Mouse (Mus musculus) liver, embryonic 12.5 days (tissue): ENCODE measurements at regions not wholly inside any gene's neighbourhood (a gene's known extent, or its start where the extent isn't known, plus 50 kb on each side); places are given as distances from the start of the nearest gene placed in this dataset.

Experiments used
- ATAC-seq: fragments of 200-750 bp; cut with Nextera tagmentation; 2 replicates; pipeline ENCODE4 v1.8.0; 2017; ENCODE audit warnings: moderate number of reproducible peaks, mild to moderate bottlenecking, moderate library complexity
- H3K27ac ChIP-seq: fragments of 300-500 bp; sonication (generic); 2 replicates; pipeline ENCODE4 v1.5.1; 2016; ENCODE audit warnings: mild to moderate bottlenecking
- H3K27me3 ChIP-seq: fragments of 300-500 bp; sonication (generic); replicated peaks from 2 replicates; pipeline ENCODE4 v1.6.1; 2016; ENCODE audit warnings: mild to moderate bottlenecking, moderate library complexity
- H3K36me3 ChIP-seq: fragments of 300-500 bp; sonication (generic); 2 replicates; pipeline ENCODE4 v1.6.1; 2016; ENCODE audit warnings: mild to moderate bottlenecking, moderate library complexity
- H3K4me1 ChIP-seq: fragments of 300-500 bp; sonication (generic); 2 replicates; pipeline ENCODE4 v1.6.1; 2016
- H3K4me2 ChIP-seq: fragments of 300-500 bp; sonication (generic); 2 replicates; pipeline ENCODE4 v1.6.1; 2016; ENCODE audit warnings: mild to moderate bottlenecking, moderate library complexity
- H3K4me3 ChIP-seq: fragments of 300-500 bp; sonication (generic); 2 replicates; pipeline ENCODE4 v1.5.1; 2016; ENCODE audit warnings: mild to moderate bottlenecking, moderate library complexity
- H3K9ac ChIP-seq: fragments of 300-500 bp; sonication (generic); 2 replicates; pipeline ENCODE4 v1.6.1; 2016; ENCODE audit warnings: mild to moderate bottlenecking, moderate library complexity
- H3K9me3 ChIP-seq: fragments of 300-500 bp; sonication (generic); replicated peaks from 2 replicates; pipeline ENCODE4 v1.6.1; 2016; ENCODE audit warnings: mild to moderate bottlenecking, moderate library complexity
- WGBS: fragments of 180-500 bp; shearing (Covaris S2); methylation state at CpG from one replicate; pipeline ENCODE4 v1.1.7; 2016; ENCODE audit not compliant: insufficient replicate concordance; 5-methylcytosine and 5-hydroxymethylcytosine counted together

DNA sequence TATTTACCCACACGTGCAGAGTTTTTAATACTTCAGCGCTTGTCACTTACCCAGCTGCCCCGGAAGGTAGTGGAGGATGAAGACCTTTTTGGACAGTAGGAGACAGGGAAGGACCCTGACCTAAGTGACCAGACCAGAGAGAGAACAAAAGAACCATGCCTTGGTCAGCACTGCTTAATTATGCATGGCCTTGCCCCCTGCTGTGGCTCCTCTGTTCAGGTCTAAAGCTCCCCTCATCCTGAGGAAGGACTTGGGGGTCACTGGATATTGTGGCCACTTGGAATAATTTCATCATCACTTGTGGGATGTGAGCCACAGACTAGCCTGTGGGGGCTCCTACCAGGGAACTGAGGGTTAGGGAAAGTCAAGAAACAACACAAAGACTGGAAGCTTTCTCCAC lies 68.1 kb upstream of the Spaca7 start:
- peaks cover 76% of the 10 kb centered on the region for H3K27me3 ChIP-seq
- WGBS = 16% methylated on average over 3 of the region's 3 CpGs
- H3K4me1 ChIP-seq = no peaks in the 10 kb centered on the region
- no peaks in the 10 kb centered on the region for H3K9me3 ChIP-seq
- H3K4me2 ChIP-seq = no peak overlapping the region
- no peaks in the 10 kb centered on the region for H3K36me3 ChIP-seq
- no peak overlapping the region for H3K9ac ChIP-seq
- no peak overlapping the region for H3K4me3 ChIP-seq
- ATAC-seq = no peak
- no peak overlapping the region for H3K27ac ChIP-seq

- no peaks in the 10 kb centered on the region for H3K9me3 ChIP-seq
- H3K27me3 ChIP-seq = peaks cover 30% of the 10 kb centered on the region
- no peak for ATAC-seq
These were observed 62.6 kb upstream of the Spaca7 start for GRCm38 (mm10) chr8:12510233-12510632.

GRCm38 (mm10) chr8:12513042-12513441 lies 59.8 kb upstream of the Spaca7 start:
- no peak overlapping the region for H3K9ac ChIP-seq
- no peaks in the 10 kb centered on the region for H3K9me3 ChIP-seq
- no peaks in the 10 kb centered on the region for H3K36me3 ChIP-seq
- H3K27ac ChIP-seq = no peak overlapping the region
- H3K27me3 ChIP-seq = peaks cover 13% of the 10 kb centered on the region
- WGBS = 74% methylated on average over 9 of the region's 9 CpGs
- H3K4me2 ChIP-seq = no peak overlapping the region
- no peak for ATAC-seq
- no peak overlapping the region for H3K4me3 ChIP-seq
- no peaks in the 10 kb centered on the region for H3K4me1 ChIP-seq

More at GRCm38 (mm10) chr8:12510233-12510632, 62.6 kb upstream of the Spaca7 start:
- H3K4me3 ChIP-seq = no peak overlapping the region
- no peak overlapping the region for H3K9ac ChIP-seq
- no peaks in the 10 kb centered on the region for H3K4me1 ChIP-seq
- H3K36me3 ChIP-seq = no peaks in the 10 kb centered on the region
- WGBS = 57% methylated on average over 2 of the region's 2 CpGs
- no peak overlapping the region for H3K4me2 ChIP-seq
- no peak overlapping the region for H3K27ac ChIP-seq

DNA sequence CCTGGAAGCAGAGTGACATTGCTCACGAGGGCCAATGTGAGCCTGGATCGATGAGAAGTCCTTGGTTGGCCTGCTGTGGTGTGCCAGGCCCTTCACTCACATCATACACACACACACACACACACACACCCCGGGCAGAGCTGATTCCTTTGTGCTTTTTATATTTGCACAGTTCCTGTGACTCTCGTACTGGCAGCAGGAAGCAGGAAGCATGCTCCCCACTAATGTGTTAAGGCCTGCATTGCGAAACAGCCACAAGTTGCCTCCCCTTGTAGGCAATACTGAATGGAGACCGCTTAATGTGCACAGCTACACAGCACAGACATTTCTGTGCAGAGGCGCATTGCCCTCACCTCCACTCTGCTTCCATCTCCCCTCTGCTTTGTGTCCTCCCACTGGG lies 58.7 kb upstream of the Spaca7 start:
- H3K9me3 ChIP-seq = no peaks in the 10 kb centered on the region
- no peak overlapping the region for H3K4me3 ChIP-seq
- H3K36me3 ChIP-seq = no peaks in the 10 kb centered on the region
- no peak for ATAC-seq
- 44% methylated on average over 7 of the region's 7 CpGs for WGBS
- no peak overlapping the region for H3K9ac ChIP-seq
- peaks cover 4% of the 10 kb centered on the region; the same call in 1 of the 2 replicates for H3K27me3 ChIP-seq
- H3K4me1 ChIP-seq = no peaks in the 10 kb centered on the region
- H3K27ac ChIP-seq = no peak overlapping the region
- no peak overlapping the region for H3K4me2 ChIP-seq

GRCm38 (mm10) chr8:12521636-12522035 lies 51.2 kb upstream of the Spaca7 start:
- H3K4me1 ChIP-seq = no peaks in the 10 kb centered on the region
- no peak overlapping the region for H3K9ac ChIP-seq
- H3K27ac ChIP-seq = no peak overlapping the region
- no peak overlapping the region for H3K4me2 ChIP-seq
- 56% methylated on average over 9 of the region's 9 CpGs for WGBS
- no peaks in the 10 kb centered on the region for H3K9me3 ChIP-seq
- no peak overlapping the region for H3K4me3 ChIP-seq
- ATAC-seq = no peak
- H3K27me3 ChIP-seq = no peaks in the 10 kb centered on the region; the same call in 1 of the 2 replicates
- no peaks in the 10 kb centered on the region for H3K36me3 ChIP-seq
